Mouse (Mus musculus): ENCODE results near the gene Thumpd2.
A peak's percentile ranks its signal among the peaks of the same experiment; 100 is the strongest.

Gene Thumpd2

GRCm38 (mm10) chr17:81031830-81032442 is 32.9 kb downstream of the Thumpd2 start:
- no peak for DNase-seq

DNA sequence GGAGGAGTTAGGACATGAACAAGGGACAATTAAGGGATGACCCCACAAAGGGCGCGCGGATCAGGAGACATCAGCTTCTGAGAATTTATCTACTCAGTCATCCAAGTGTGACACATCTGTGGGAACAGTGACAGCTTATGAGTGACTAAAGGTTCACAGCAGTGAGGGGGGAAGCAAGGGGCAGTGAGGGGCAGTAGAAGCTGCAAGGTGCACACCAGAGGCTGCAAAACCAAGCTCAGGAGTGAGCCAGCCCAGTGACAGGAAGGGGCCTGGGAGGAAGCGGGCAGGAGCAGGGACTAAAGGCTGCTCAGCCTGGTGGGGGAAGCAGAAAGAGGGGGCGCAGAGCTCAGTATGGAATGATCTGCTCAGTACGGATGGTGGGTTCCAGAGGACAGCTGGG is 37.6 kb downstream of the Thumpd2 start:
- DNase-seq, result no peak

DNA sequence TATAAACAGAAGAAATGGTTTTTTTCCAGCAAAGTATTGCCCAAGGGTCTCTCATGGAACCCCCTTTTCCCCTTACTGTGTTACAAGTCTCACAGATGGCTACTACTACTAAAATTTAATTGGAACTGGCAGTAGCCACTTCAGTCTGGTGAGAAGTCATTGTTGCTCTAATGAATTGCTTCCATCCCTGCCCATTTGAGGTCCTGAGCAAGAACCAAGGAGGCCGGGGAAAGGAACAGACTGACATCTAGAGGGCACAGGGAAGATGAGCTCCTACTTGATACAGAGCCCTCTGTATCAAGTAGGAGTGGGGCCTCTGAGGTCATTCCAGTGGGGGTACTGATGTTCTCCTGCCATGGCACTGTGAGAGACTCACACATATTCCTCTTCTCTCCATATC is 47.8 kb downstream of the Thumpd2 start:
- peak; percentile 51 for DNase-seq

DNA sequence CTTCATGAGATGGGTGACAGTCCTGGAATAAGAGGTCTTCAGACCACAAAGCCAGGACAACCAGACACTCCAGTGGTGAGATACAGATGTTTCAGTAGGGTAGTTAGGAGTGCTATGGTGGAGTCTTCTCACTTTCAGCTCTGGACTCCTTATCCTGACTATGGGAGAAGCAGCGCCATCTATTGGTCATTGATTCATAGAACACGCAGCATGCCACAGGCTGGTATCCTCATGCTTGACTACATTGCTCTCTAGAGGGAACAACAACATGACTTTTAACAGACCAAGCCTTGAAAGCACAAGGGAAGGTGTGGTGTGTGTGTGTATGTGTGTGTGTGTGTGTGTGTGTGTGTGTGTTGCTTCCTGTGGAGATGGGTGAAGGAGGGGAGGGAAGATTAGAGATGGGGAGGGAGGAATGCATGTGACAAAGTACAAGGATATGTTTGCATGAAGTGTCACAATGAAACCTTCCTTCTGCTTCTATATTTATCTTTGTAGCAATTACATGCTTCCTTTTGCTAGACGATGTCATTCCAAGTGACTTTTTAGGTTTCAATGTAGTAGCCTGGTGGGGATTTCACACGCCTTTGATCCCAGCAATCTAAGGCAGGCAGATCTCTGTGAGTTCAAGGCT is 49.0 kb downstream of the Thumpd2 start:
- DNase-seq, result peak; percentile 89

DNA sequence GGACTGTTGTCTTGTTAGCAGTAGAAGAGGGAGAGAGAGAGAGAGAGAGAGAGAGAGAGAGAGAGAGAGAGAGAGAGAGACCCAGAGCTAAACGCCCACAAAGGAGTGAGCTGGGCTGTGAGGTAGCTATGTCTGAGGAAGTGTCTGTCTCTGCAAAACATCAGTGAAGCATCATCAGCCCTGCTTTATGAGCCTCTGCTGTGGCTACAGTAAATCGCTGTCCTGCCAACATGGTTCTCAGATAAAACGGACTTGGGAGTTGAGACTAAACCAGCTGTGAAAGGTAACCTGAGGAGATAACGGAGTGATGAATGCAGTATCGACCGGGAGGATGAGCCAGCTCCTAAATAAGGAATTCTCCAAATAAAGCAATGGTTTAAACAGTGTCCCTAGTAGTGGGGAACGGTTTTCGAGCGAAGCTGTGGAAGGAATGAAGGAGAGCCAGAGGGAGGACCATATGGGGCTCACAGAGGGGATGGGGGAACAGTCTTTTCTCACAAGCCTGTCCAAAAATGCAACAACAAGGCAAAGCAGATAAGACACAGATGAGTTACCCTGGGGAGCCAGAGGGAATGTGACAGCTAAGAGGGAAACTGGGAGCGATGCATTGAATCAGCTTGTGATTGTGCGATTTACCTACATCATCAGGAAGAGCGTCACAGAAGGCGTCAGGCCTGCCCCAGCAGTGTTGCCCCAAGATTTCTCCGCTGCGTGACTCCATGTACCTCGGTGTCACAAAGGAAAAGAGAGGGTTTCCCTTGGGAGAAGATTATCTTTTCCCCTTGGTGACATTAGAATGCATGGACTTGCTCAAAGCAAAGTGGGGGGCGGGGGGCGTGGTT is 53.8 kb downstream of the Thumpd2 start:
- DNase-seq, result no peak

GRCm38 (mm10) chr17:81010199-81010598 is 54.7 kb downstream of the Thumpd2 start:
- no peak for DNase-seq

DNA sequence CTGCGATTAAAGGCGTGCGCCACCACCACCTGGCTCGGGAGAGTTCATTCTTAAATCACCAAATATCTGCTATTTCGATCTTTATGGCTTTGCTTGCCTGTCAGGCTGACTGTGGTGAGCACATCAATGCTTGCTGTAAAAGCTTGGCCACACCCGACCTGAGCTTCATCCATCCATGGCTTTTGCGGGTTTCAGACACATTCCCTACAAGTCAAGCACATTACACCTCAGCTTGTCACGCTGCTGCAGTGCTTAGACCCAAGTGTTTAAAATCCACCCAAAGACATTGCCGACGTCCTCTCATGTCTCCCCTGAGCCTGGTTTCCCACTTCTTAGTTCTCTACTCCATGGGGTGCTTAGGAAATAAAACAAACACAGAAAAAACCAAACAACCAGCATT is 55.8 kb downstream of the Thumpd2 start:
- DNase-seq, result no peak

DNA sequence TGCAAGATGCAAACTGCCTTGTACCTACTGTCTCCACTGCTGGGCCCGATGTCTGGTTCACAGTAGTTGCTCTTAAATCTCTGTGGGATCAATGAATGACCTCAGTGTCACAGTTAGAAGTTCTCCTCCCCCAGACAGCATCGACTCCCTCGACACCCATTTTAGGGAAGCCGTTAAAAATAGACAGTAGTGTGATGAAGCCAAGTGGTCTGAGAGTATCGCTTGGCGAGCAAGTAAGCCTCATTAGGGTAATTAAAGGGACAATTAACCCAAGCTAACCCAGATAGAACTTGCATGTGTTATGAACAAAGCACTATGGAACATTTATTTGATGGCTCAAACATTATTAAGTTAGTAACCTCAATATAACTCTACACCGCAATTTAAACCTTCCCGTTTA is 59.6 kb downstream of the Thumpd2 start:
- DNase-seq, result no peak

DNA sequence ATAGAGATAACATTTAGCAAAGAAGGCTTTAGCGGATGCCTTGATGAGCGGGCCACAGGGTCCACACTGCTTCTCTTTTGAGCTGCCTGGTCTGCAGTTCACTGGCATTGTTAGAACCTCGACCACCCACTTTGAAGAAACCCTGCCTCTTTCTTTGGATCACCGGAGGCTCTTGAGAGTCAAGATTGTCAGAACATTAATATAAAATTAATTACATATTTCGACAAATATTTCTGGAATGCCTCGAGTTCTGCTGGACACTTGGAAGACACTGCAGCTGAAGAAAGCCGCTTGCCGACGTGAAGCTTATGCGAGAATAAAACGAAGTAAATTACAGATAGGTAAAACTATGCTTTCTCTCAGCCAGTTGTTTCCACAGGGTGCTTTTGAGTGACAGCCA is 60.4 kb downstream of the Thumpd2 start:
- DNase-seq, result no peak

DNA sequence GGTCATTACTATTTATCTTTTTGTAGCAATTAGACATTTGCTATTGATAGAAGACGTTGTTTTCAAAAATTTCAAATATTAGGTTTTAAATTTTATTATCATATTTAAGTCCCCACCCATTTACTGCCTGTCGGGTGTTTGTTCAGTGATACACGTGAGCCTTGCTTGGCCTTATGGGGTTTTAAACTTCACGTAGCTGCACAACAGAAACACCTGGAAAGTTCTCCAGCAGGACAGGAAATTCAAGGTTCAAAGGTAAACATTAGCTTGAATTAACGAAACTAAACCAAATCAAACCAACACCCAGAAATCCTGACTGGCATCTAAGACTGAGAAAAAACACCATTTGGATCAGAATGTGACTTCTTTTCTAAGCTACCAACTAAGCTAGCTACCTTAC is 62.8 kb downstream of the Thumpd2 start:
- DNase-seq, result no peak

- no peak for DNase-seq
These were observed 63.2 kb downstream of the Thumpd2 start for GRCm38 (mm10) chr17:81001647-81002046.

- no peak for DNase-seq
These were observed 63.9 kb downstream of the Thumpd2 start for GRCm38 (mm10) chr17:81001010-81001409.

- no peak for DNase-seq
These were observed 65.9 kb downstream of the Thumpd2 start for GRCm38 (mm10) chr17:80998958-80999357.

- peak; percentile 71 for DNase-seq
These were observed 67.7 kb downstream of the Thumpd2 start for GRCm38 (mm10) chr17:80997226-80997625.

GRCm38 (mm10) chr17:80991535-80992127 is 73.3 kb downstream of the Thumpd2 start:
- no peak for DNase-seq

- no peak for DNase-seq
These were observed 81.9 kb downstream of the Thumpd2 start for GRCm38 (mm10) chr17:80982976-80983375.

- peak; percentile 90 for DNase-seq
These were observed 82.5 kb downstream of the Thumpd2 start for GRCm38 (mm10) chr17:80982412-80982787.

- peak; percentile 47 for DNase-seq
These were observed 83.0 kb downstream of the Thumpd2 start for GRCm38 (mm10) chr17:80981721-80982411.

DNA sequence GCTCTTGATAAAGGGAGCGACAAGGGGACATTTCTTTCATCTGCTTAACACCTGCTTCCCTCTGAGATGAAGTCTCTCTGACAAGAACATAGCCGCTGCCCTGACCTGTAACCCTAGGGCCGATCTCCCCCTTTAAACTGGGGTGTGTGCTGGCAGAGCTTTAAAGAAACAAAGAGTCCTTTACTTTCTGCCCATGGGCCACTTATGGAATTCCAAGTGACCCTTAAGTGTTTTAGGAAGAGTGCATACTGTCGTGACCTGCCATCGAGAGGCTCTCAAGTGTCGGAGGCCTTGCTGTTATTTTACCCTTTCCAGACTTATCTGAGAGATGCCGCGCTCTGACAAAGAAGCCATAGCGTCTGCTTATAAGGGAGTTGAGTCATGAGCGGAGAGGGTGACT is 84.8 kb downstream of the Thumpd2 start:
- DNase-seq, result peak; percentile 31

- DNase-seq, result no peak
These were observed 87.6 kb downstream of the Thumpd2 start for GRCm38 (mm10) chr17:80977245-80977644.

Measured in lung, postnatal 10 days (tissue).